Mouse (Mus musculus) heart, adult 9 months (tissue): ENCODE data around the gene Ifitm2.

Source experiments
- DNase-seq, 2 experiments: peaks; one replicate each; pipeline ENCODE4 v3.0.0; 2022; ENCODE audit warnings: low spot score in 2 of 2

Ifitm2 gene

DNA sequence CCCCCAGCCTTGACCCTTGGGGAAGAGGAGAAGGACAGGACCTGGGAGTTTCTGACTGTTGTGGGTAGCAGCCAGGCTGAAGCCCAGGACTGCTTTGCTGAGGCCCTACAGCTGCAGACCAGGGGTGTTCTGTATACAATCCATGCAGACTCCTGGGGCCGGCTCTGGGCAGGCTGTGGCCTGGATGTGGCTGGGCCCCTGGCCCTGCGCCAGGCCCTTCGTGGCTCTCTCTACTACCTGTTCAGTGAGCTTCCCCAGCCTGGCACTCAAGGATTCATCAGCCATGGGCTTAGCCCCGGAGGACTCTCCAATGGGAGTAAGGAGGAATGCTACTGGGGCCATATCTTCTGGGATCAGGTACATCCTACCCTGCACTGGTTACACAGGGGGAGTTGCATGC lies 12.4 kb downstream of the Ifitm2 start:
- no peak for DNase-seq

DNA sequence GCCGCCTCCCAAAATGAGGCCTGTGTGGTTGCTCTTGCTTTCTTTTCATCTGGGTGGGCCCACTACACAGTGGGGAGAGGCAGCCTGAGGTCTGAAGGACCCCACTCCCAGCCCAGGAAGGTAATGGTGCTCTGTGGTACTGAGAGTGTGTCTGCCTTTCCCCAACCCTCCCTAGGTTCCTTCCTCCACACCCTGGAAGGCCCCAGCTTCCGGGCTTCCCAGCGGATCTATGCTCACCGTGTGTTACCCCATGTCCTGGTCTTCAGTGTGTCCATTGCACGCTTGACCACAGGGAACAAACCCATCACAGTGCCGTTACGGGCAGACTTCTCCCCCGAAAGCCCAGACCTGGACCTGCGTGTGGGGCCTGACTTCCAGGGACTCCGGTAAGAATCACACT lies 13.0 kb downstream of the Ifitm2 start:
- peak in 1 of 2 experiments; percentile 19 for DNase-seq

DNA sequence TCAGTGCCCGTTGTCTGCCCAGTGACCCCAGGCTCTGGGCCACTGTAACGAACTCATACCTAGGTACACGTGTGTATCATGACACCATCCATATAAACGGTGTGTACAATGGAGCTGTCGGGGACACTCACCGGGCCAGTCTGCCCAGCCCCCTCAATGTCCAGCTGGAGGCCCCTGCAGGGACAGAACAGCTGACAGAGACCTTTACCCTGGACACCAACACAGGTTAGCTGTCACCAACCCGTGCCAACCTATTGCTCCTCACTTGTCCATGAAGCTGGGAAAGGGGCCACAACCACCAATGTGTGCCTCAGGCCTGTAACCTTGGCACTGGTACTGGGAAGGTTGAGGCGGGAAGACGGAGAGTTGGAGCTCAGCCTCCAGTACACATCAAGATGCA lies 13.4 kb downstream of the Ifitm2 start:
- peak in 1 of 2 experiments; percentile 29 for DNase-seq

DNA sequence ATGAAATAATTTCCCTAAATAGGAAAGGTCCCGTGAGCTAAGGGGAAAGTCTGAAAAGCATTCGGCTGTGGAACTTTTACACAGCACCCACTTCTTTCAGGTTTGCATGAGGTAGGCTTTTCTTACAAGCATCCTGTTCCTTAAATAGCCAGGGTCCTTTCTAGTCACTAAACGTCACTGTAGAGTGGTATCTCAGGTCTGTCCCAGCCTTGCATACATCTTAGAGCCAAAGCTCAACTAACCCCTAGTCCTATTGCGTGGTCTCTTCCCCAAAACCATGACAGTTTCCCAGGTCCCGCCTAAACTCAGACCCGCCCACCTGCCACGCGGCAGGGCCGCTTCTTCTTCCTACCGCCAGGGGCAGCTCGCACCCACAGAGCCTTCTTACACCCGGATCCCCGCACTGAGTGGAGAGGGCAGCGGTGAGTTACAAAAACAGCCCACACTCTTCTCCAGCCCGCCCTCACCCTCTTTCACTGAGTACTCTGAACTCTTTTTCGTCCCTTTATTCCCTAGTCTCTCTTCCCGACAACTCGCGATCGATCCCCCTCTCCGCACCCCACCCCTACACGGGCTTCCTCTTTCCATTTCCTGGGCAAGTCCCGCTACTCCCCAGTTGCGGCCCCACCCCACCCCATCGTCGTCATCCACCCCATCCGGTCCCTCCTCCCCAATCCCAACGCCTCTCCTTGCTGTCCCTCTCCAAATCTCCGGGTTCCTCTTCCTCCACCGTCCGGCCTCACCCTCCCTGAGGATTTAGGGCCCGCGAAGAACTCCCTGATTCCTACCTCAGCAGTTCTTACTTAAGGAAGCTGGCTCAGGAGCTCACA lies 14.3 kb downstream of the Ifitm2 start, which contains the start of gene Pgghg:
Gene Pgghg (plus strand): TSS at position 170 of the 830 bp plus-strand sequence.
- peak; percentile 91 to 94 for DNase-seq

DNA sequence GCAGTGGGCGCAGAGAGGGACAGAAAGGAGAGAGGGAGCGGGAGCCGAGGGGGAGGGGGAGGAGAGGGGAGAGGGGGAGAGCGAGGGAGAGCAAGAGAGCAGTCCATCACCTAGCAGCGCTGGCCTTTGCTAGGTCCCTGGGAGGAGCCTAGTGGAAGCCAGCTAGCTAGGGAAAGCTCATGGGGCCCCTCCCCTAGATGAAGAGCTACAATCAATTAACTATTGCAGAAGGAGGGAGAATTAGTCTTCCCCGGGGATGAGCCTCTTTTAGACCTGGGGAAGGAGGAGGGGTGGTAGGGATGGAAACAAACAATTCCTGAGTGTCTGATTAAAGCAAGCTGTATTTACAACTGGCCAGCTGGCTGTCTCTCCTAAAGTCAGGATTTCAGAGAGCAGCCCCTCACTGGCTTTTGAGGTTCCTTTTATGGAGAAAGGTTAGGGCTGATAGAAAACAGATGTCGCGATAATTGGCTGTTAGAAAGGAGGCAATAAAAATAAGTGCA lies 16.1 kb downstream of the Ifitm2 start:
- DNase-seq: peak in 1 of 2 experiments; percentile 36

DNA sequence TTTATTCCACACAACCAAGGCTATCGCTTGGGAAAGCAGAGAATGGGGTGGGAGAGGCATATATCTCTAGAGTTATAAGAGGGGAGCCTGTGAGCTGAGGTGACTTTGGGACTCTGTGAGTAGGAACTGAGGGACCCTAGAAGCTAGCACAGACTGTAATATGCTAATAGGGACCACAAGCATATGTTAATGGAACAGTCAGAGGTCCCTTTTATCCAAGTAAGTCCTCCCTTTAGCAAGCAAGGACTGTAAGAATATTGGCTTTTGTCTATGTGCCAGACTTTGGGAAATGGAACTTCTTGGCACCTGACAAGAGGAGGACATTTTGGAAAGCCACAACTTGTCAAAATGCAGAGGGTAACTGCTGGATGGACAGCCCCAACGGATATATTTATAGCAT lies 16.9 kb downstream of the Ifitm2 start:
- no peak for DNase-seq

DNA sequence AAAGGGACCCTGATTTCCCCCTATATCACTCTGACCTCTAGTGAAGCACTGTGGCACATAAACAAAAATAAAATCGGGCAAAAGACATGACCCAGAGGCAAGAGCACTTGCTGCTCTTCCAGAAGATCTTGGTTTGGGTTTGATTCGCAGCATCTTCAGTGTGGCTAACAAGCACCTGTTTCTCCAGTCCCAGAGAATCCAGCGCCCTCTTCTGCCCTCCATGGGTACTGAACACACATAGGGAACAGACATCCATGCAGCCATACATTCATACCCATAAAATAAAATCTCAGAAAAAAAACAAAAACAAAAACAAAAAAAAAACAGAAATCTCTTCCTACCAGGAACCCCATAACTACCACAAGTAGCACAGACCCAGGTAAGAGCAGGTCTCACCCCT lies 17.4 kb downstream of the Ifitm2 start:
- no peak for DNase-seq

DNA sequence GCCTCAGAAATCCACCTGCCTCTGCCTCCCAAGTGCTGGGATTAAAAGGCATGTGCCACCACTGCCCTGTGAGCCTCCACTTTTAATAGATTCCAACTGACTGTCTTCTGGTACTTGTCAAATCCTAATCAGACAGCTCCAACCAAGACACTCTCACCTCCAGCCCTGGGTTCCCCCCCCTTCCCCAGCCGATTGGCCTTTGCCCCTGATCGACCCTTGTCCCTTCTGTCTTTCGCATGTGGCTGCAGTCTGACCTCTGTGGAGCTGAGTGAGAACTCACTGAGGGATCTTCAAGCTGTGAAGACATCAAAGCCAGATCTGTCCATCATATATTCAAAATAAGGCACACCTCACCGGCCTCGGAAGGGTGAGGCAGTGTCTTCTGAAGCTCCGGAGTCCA lies 28.6 kb downstream of the Ifitm2 start:
- no peak for DNase-seq

DNA sequence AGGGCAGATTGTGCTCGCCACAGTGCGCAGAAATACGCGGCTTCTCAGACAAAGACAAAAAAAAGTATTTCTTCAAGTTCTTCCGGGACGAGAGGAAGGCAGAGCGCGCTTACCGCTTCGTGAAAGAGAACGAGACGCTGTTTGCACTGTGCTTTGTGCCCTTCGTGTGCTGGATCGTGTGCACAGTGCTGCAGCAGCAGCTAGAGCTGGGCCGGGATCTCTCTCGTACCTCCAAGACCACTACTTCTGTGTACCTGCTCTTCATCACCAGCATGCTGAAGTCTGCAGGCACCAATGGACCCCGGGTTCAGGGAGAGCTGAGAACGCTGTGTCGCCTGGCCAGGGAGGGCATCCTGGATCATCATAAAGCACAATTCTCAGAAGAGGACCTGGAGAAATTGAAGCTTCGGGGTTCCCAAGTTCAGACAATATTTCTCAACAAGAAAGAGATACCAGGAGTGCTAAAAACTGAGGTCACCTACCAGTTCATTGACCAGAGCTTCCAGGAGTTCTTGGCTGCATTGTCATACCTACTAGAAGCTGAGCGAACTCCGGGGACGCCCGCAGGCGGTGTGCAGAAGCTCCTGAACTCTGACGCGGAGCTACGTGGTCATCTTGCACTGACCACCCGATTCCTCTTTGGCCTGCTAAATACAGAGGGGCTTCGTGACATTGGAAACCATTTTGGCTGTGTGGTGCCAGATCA lies 32.6 kb downstream of the Ifitm2 start:
- no peak for DNase-seq

DNA sequence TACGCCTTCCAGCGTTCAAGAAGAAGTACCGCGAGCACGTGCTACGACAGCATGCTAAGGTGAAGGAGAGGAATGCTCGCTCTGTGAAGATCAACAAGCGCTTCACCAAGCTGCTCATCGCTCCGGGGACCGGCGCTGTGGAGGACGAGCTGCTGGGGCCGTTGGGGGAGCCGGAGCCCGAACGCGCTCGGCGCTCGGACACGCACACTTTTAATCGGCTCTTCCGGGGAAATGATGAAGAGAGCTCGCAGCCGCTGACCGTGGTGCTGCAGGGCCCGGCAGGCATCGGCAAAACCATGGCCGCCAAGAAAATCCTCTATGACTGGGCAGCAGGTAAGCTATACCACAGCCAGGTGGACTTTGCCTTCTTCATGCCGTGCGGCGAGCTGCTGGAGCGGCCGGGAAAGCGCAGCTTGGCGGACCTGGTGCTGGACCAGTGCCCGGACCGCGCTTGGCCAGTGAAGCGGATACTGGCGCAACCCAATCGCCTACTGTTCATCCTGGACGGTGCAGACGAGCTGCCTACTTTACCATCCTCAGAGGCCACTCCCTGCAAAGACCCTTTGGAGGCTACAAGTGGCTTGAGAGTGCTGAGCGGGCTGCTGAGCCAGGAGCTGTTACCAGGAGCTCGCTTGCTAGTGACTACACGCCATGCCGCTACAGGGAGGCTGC lies 33.3 kb downstream of the Ifitm2 start:
- DNase-seq: peak in 1 of 2 experiments; percentile 35

DNA sequence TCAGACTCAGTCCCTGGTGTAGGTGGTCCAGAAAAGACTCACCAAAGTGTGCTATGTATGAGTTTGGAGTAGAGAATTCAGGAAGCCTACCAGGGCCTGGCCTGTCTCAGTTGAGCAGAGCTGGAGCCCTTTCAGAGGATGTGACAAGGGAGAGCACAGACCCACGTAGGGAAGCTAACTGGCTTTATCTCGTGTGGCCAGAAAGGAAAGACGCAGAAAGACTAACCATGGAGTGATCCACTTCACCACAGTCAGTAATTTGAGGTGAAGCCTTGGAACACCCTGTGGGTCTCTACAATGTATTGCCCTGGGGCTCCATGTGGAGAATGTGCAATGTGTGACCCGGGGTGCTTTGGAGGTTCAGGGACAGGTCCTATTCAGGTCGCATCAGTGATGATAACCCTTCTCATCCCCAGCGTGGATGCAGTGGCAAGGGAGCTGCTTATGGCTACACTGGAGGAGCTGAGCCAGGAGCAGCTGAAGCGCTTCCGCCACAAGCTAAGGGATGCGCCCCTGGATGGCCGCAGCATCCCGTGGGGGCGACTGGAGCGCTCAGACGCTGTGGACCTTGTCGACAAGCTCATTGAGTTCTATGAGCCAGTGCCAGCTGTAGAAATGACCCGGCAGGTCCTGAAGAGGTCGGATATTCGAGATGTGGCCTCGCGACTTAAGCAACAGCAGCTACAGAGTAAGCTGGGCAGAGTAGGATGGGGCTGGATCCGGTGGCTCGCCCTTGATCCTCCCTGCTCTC lies 34.4 kb downstream of the Ifitm2 start:
- no peak for DNase-seq

DNA sequence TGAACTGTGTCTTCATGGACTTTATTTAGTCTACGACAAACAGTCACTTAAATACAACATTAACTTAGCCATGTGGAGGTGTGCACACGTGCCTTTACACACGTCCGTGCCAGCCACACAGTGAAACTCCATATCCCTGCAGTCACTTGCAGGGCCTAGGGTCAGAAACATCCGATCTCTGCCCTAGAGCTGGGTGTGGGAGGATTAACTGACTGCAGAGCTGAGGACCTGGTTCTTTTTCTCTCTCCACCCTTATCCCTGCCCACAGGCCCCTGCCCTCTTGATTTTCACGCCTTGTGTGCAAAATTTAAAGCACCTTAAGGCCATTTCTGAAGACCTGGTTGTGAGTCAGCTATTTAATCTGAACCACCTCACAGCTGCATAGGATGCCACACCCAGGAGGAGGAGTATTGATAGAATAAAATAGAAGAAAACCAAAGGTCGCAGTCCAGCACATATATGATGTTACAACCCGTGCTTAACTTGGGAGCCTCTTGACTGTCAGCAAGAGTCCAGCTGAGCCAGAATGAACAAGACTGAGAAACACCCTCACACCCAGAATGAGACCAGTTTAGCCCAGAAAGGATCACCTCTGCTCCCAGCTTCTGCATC lies 35.3 kb downstream of the Ifitm2 start, which contains the start of gene Nlrp6:
Gene Nlrp6 (plus strand): TSS at position 485 of the 612 bp plus-strand sequence.
- no peak for DNase-seq

DNA sequence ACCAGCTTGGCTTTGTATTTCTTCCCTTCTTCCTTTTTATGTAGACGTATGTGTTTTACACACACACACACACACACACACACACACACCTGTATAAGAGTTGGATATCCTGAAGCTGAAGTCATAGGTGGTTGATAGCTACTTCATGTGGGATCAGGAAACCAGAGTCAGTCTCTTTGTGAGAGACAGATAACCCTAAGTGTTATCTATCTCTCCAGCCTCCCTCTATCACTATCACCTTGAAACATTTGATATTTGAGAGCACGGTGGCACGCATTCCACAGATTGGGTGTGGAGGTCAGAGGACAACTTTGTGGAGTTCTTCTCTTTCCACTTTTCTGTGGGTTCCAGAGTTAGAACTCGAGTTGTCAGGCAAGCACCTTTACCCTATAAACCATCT lies 35.9 kb downstream of the Ifitm2 start:
- no peak for DNase-seq

DNA sequence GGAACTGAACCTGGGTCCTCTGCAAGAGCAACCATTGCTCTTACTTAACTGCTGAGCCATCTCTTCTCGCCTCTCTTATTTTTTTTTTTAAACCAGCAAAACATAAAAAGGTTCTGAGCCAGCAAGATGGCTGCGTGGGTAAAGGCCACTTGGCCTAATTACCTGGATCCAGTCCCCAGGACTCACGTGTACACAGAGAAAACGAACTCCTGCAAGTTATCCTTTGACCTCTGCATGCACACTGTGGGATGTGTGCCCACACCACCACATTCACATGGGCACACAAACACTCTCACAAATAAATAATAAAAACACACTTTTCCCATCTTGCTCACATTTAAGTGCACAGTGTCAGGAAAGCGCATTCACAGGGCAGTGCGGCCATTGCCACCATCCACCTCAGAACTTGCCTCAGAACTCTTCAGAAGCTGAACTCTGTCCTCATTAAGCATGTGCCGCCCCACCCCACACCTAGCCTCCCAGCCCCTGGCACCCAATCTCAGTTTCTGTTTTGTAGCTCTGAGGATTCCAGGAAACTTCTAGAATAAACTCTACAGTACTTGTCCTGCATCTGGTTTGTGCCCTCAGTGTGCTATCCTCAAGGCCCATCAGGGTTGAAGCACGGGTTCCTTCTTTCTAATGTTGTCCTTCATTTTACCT lies 41.6 kb downstream of the Ifitm2 start:
- DNase-seq: no peak

DNA sequence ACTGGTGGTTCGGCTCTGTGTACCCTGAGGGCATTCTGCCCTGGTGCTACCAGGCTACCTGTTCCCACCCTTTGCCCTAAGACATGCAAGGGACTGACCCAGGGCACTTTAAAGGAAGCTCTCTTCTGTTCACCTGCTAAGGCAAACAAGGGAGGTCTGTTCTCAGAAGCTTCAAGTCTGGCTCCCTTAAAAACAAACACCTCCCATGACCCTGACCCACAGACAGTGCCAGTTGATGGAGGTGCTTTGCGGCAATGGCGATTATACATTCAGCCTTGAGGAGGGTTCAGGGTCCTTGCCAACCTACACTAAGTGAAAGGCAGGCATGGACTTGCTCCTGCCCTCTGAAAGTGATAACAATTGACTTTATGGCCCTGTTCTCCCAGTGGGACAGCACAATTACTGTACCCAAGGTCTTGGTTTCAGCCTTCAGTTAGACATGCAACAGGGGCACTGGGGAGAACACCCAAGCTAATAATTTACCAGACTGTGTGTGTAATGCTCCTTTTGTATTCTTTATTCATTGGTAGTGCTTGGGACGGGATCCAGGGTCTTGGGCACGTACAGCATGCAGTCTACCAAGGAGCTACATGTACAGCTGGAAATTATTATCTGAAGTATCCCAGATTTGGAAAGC lies 42.8 kb downstream of the Ifitm2 start:
- no peak for DNase-seq

DNA sequence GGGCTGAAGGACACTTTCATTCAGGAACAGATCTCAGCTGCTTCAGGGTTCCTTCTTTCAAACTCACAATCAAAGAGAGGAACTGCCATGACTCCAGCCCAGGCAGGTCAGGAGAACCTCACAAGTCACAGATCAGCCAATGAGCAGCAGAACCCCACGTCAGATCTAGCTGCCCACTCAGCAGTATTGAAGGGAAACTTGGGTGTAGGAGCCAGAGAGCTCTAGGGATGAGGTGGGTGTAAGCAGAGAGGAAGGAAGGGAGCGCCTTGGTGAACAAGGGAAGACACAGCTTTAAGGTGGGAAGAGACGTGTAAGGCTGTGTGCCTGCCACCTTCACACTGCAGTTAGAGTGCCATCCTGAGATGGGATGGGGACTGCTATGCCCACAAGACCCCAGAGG lies 43.5 kb downstream of the Ifitm2 start:
- no peak for DNase-seq

DNA sequence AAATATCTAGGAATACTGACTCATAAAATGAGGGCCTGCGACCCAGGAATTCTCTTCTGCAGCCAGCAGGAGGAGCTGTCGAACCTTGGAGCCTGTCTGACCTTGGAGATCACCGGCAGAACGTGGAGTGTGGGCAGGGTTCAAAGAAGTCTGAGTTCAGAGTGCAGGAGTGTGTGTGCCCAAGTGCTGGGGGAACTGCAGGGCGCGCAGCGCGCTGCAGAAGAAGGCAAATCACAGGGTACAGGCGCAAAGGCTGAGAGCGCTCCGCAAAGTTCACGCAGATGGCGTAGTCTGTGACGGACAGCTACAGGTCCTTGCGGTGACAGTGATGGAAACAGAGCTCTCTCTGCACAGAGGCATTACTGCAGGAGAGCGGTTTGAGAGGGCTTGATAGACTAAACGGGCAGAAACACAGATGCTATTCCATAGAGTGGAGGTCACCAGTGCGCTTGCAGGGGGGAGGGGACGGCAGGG lies 47.1 kb downstream of the Ifitm2 start:
- DNase-seq: peak; percentile 60 to 78

DNA sequence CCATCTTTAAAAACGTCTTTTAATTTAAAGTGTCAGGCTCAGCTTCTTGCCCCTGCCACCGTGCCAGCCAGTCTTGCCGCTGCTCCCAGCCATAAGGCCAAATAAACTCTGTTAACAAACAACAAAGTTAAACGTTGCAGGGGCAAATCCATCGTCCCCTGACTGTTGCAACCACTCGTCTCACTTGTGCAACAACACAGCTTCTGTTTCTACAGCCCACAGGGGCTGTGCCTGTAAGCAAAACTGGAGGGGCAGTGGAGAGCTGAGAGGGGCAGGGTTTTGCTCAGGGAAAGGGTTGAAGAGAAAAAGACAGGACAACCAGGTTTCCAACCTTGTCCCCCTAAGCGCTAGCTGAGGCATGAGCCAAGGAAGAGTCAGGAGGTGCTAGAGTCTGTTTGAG lies 47.6 kb downstream of the Ifitm2 start:
- DNase-seq: no peak

DNA sequence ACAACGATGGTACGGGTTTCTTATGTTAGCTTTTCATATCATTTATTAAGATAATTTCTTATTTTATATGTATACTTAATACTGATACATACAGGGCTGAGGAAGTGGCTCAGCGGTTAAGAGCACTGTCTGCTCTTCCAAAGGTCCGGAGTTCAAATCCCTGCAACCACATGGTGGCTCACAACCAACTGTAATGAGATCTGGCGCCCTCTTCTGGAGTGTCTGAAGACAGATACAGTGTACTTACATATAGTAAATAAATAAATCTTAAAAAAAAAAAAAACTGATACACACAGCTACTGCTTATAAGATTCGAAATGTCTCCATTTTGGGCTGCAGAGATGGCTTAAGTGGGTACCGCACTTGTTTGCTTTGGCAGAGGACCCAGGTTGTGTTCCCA lies 48.1 kb downstream of the Ifitm2 start:
- no peak for DNase-seq

DNA sequence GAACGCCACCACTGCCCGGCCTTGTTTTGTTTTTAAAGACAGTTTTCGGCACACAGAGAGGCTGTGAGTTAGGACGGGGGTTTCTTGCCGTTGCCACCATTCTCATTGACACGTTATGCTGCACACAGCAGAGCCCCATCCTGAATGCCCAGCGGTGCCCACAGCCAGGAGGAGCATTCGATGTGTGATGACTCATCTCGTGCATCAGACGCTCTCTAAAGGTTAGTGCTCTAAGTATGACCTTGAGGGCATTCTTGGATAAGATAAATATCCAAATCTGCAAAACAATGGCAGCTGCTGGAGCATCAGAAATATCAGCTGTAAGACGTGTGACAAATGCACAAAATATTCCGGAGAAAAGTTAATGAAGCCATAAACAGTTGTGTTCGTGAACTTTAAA lies 48.7 kb downstream of the Ifitm2 start:
- DNase-seq: no peak
